Mouse (Mus musculus): ENCODE data around the gene Slc25a30.

GRCm38 (mm10) chr14:75756971-75757370 lies 29.9 kb downstream of the Slc25a30 start:
- no peak for TF ChIP-seq CTCF (IDR thresholded peaks at IDR 0.05)
- TF ChIP-seq EP300 (IDR thresholded peaks at IDR 0.05), result no peak

Data from lung, postnatal 0 days (tissue).